ENCODE assay signal across 9 mouse cellular contexts in genomic region chr15:59194421-59194820, GRCm38 (mm10).
DNase-seq lines count a peak whose midpoint lies in the region.
"Had no signal": no experiment of that assay in that cellular context is flagged by ENCODE, and none has a peak within 500 bp of the region (broad histone marks: within the 10 kb centered on the region; RNA-seq: fewer than 3 reads in every experiment).

No protein-coding gene starts in this region.

- peaks cover 36% of the 10 kb centered on the region for H3K4me1 ChIP-seq in embryonic facial prominence, embryonic 10.5 days
- H3K4me1 ChIP-seq in hindbrain, embryonic 10.5 days (replicated peaks), result peaks cover 40% of the 10 kb centered on the region

- no peak overlapping the region for H3K4me3 ChIP-seq in embryonic facial prominence, embryonic 10.5 days
- no peak overlapping the region for H3K4me3 ChIP-seq in hindbrain, embryonic 10.5 days
- H3K4me3 ChIP-seq: embryonic facial prominence, embryonic 15.5 days had no signal

- no peaks in the 10 kb centered on the region for H3K36me3 ChIP-seq in embryonic facial prominence, embryonic 10.5 days (replicated peaks)
- H3K36me3 ChIP-seq in hindbrain, embryonic 10.5 days, result no peaks in the 10 kb centered on the region
- H3K36me3 ChIP-seq: embryonic facial prominence, embryonic 15.5 days had no signal

- peak; percentile 24 for DNase-seq in MN1 (ENCODE audit: low spot score)
- peak; percentile 86 for DNase-seq in adrenal gland, adult 8-10 months
- DNase-seq in embryonic facial prominence, embryonic 10.5 days (ENCODE audit: low spot score), result peak; percentile 39
- peak; percentile 65 for DNase-seq in hindbrain, embryonic 10.5 days (ENCODE audit: low spot score)
- peak; percentile 24 to 42 for DNase-seq in layer of hippocampus, postnatal 36 days
- peak; percentile 71 for DNase-seq in retina, postnatal 1 day
- no peak for DNase-seq in B cell, adult 2 months
- no peak for DNase-seq in thymus, adult 18-20 months

- H3K27ac ChIP-seq in embryonic facial prominence, embryonic 10.5 days (replicated peaks), result peak overlapping the region; percentile 71
- peak overlapping the region; percentile 81 for H3K27ac ChIP-seq in hindbrain, embryonic 10.5 days
- H3K27ac ChIP-seq: embryonic facial prominence, embryonic 15.5 days had no signal

- 51% methylated on average over 10 of the region's 10 CpGs for WGBS in embryonic facial prominence, embryonic 10.5 days
- WGBS in hindbrain, embryonic 10.5 days, result 33% methylated on average over 10 of the region's 10 CpGs

- no peaks in the 10 kb centered on the region for H3K9me3 ChIP-seq in embryonic facial prominence, embryonic 10.5 days
- no peaks in the 10 kb centered on the region for H3K9me3 ChIP-seq in hindbrain, embryonic 10.5 days
- H3K9me3 ChIP-seq: embryonic facial prominence, embryonic 15.5 days had no signal

- 0 out of 2 replicates have a peak, but pooled peaks cover 5% of the 10 kb centered on the region for H3K27me3 ChIP-seq in embryonic facial prominence, embryonic 10.5 days (replicated peaks; ENCODE audit: low read depth, poor library complexity, severe bottlenecking)
- H3K27me3 ChIP-seq in hindbrain, embryonic 10.5 days (ENCODE audit: insufficient read depth, poor library complexity, severe bottlenecking), result peaks cover 8% of the 10 kb centered on the region; the same call in 1 of the 2 replicates
- H3K27me3 ChIP-seq: embryonic facial prominence, embryonic 15.5 days had no signal

Comparison
In these comparisons a context has a peak if more than half of its experiments do, and no peak if none do; other contexts are left out.
1. DNase-seq: peak in MN1 (single experiment), adrenal gland, adult 8-10 months (single experiment), embryonic facial prominence, embryonic 10.5 days (single experiment), hindbrain, embryonic 10.5 days (single experiment), layer of hippocampus, postnatal 36 days (2 of 2) and retina, postnatal 1 day (single experiment); none in B cell, adult 2 months (0 of 2) and thymus, adult 18-20 months (0 of 2).